Mouse (Mus musculus) brain, embryonic 14.5 days (tissue): ENCODE measurements at regions not wholly inside any gene's neighbourhood (a gene's known extent, or its start where the extent isn't known, plus 50 kb on each side); places are given as distances from the start of the nearest gene placed in this dataset.

ENCODE experiments used
- CTCF ChIP-seq: fragments of 200-500 bp; IDR thresholded peaks from 2 replicates; pipeline ENCODE4 v1.5.1; 2012; ENCODE audit warnings: inconsistent platforms, mild to moderate bottlenecking, moderate library complexity, borderline replicate concordance; ENCODE audit not compliant: insufficient read depth, insufficient read length; ENCODE audit errors: extremely low read depth
- POLR2A ChIP-seq: fragments of 200-500 bp; IDR thresholded peaks from 2 replicates; pipeline ENCODE4 v1.6.1; 2012; ENCODE audit warnings: mild to moderate bottlenecking, inconsistent platforms, borderline replicate concordance; ENCODE audit not compliant: poor library complexity, insufficient read depth, insufficient read length, severe bottlenecking; ENCODE audit errors: extremely low read depth

DNA sequence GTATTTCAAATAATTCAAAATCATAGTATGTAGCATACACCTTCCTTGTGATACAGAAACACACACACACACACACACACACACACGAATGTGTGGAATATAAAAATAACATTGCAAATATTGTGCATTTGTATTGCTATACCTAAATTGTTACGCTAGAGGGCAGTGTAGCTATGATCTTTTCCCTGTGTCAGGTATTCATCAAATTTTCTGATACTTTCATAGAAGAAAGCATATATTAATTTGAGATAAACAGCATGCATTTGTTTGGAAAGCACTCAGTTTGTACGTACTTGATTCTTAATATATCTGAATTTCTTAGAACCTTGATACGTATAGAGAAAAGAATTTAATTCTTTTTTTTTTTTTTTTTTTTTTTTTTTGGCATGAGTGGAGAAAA is 1700.9 kb upstream of the Sel1l start:
- TF ChIP-seq CTCF (no peak), POLR2A (no peak)
